Mouse (Mus musculus) intestine, embryonic 16.5 days (tissue): ENCODE measurements at regions not wholly inside any gene's neighbourhood (a gene's known extent, or its start where the extent isn't known, plus 50 kb on each side); places are given as distances from the start of the nearest gene placed in this dataset.
"Not testable (repeated sequence)": the region's sequence is repeated elsewhere in the genome, so short reads cannot be mapped to it uniquely, and the experiment has no call there.

Experiments used
- ATAC-seq: fragments of 200-750 bp; cut with Nextera tagmentation; 2 replicates; pipeline ENCODE4 v1.8.0; 2017; ENCODE audit warnings: moderate TSS enrichment, moderate library complexity
- H3K27ac ChIP-seq: fragments of 300-500 bp; sonication (generic); 2 replicates; pipeline ENCODE4 v1.5.1; 2014; ENCODE audit warnings: mild to moderate bottlenecking, low read length
- H3K27me3 ChIP-seq: fragments of 300-500 bp; sonication (generic); replicated peaks from 2 replicates; pipeline ENCODE4 v1.6.1; 2014; ENCODE audit warnings: low read length, control low read depth, mixed read lengths; ENCODE audit not compliant: control insufficient read depth, insufficient read depth
- H3K36me3 ChIP-seq: fragments of 300-500 bp; sonication (generic); 2 replicates; pipeline ENCODE4 v1.6.1; 2014; ENCODE audit warnings: low read length, control low read depth; ENCODE audit not compliant: control insufficient read depth, insufficient read depth
- H3K4me1 ChIP-seq: fragments of 300-500 bp; sonication (generic); 2 replicates; pipeline ENCODE4 v1.6.1; 2014; ENCODE audit warnings: low read length, control low read depth, mixed read lengths; ENCODE audit not compliant: control insufficient read depth, insufficient read depth
- H3K4me2 ChIP-seq: fragments of 300-500 bp; sonication (generic); 2 replicates; pipeline ENCODE4 v1.6.1; 2014; ENCODE audit warnings: low read depth, low read length, control low read depth
- H3K4me3 ChIP-seq: fragments of 300-500 bp; sonication (generic); 2 replicates; pipeline ENCODE4 v1.5.1; 2014; ENCODE audit warnings: mild to moderate bottlenecking, low read length
- H3K9ac ChIP-seq: fragments of 300-500 bp; sonication (generic); 2 replicates; pipeline ENCODE4 v1.6.1; 2014; ENCODE audit warnings: low read depth, low read length
- H3K9me3 ChIP-seq: fragments of 300-500 bp; sonication (generic); 2 replicates; pipeline ENCODE4 v1.6.1; 2016; ENCODE audit warnings: low read length, control low read depth; ENCODE audit not compliant: control insufficient read depth
- WGBS: fragments of 180-500 bp; shearing (Covaris S2); extraction: QIAGEN DNeasy Blood & Tissue Kit; methylation state at CpG from one replicate; pipeline ENCODE4 v1.1.7; 2014; 5-methylcytosine and 5-hydroxymethylcytosine counted together

- Histone ChIP-seq H3K9me3 (no peaks in the 10 kb centered on the region), H3K9ac (no peak overlapping the region), H3K27me3 (no peaks in the 10 kb centered on the region), H3K4me3 (no peak overlapping the region), H3K36me3 (no peaks in the 10 kb centered on the region), H3K4me1 (no peaks in the 10 kb centered on the region), H3K4me2 (no peak overlapping the region), H3K27ac (no peak overlapping the region)
- 49% methylated on average over 5 of the region's 5 CpGs for WGBS
- ATAC-seq = no peak; the same call in 1 of the 2 replicates
Observed at GRCm38 (mm10) chr6:140221653-140222272, 180.5 kb upstream of the Plcz1 start.

- Histone ChIP-seq H3K27me3 (no peaks in the 10 kb centered on the region), H3K9ac (no peak overlapping the region), H3K4me3 (no peak overlapping the region), H3K36me3 (no peaks in the 10 kb centered on the region), H3K4me2 (no peak overlapping the region), H3K4me1 (no peaks in the 10 kb centered on the region), H3K27ac (no peak overlapping the region), H3K9me3 (no peaks in the 10 kb centered on the region)
- WGBS = 88% methylated on average over 10 of the region's 10 CpGs
- ATAC-seq = no peak
Observed at GRCm38 (mm10) chr6:140218789-140219188, 177.5 kb upstream of the Plcz1 start.

DNA sequence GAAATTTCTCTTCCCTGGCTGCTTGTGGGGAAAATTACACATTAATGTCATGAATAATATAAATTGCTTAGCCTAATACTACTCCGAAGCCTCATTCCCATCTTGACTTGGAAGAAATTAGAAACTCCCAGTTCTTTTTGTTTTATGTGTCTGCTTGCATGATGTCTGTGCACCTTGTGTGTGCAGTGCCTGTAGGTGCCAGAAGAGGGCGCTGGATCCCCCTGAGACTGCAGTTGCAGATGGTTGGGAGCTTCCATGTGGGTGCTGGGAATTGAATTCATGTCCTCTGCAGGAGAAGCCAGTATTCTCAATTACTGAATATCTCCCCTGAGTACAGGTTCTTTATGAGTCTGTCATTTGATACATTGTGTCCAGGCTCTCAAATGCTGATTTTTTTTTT is 171.1 kb upstream of the Plcz1 start:
- WGBS = 70% methylated on average over 2 of the region's 2 CpGs
- H3K9ac ChIP-seq = no peak overlapping the region
- no peaks in the 10 kb centered on the region for H3K9me3 ChIP-seq
- H3K27me3 ChIP-seq = no peaks in the 10 kb centered on the region
- H3K4me1 ChIP-seq = no peaks in the 10 kb centered on the region
- no peak for ATAC-seq
- H3K36me3 ChIP-seq = no peaks in the 10 kb centered on the region
- no peak overlapping the region for H3K4me2 ChIP-seq
- no peak overlapping the region for H3K4me3 ChIP-seq
- no peak overlapping the region for H3K27ac ChIP-seq

DNA sequence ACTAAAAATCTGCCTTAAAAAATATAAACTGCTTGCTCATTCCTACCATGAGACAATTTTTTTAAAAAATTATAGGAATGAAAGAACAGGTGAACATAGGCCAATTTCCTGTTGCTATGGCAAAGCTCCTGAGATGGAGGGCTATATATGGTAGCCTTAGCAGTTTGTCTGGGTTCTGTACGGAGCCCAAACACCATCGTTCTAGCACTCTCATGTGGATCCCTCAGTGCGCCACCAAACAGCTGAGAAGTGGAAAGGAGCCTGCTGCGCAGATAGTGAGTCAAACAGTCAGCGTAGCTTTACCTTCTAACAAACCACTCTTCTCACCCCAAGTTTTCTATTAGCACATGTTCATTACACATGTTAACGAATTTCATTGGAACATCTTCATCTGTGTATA is 168.9 kb upstream of the Plcz1 start:
- Histone ChIP-seq H3K27me3 (no peaks in the 10 kb centered on the region), H3K4me1 (no peaks in the 10 kb centered on the region), H3K27ac (no peak overlapping the region), H3K9me3 (no peaks in the 10 kb centered on the region), H3K9ac (no peak overlapping the region), H3K4me3 (no peak overlapping the region), H3K36me3 (no peaks in the 10 kb centered on the region), H3K4me2 (no peak overlapping the region)
- 92% methylated on average over 6 of the region's 6 CpGs for WGBS
- no peak for ATAC-seq

DNA sequence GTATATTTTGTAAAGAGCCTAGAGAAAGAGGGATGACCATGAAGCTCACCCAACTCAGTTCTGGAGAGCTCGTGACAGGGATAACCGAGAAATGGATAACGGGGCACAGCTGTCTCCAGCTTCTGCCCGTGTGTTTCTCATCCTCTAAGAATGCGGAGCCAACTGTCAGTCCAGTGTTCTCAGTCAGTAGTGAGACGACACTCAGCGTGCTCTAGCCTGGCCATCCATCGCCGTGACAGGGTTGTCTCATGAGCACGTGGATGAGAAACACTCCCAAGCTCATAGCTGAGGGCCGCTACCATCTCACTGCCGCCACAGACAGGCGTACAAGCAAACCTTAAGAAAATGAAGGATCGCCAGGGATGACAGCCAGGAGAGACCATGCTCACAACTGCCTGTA is 167.8 kb upstream of the Plcz1 start:
- Histone ChIP-seq H3K4me1 (no peaks in the 10 kb centered on the region), H3K36me3 (no peaks in the 10 kb centered on the region), H3K27ac (no peak overlapping the region), H3K27me3 (no peaks in the 10 kb centered on the region), H3K9me3 (no peaks in the 10 kb centered on the region), H3K4me3 (no peak overlapping the region), H3K9ac (no peak overlapping the region), H3K4me2 (no peak overlapping the region)
- ATAC-seq = no peak
- 60% methylated on average over 14 of the region's 14 CpGs for WGBS

DNA sequence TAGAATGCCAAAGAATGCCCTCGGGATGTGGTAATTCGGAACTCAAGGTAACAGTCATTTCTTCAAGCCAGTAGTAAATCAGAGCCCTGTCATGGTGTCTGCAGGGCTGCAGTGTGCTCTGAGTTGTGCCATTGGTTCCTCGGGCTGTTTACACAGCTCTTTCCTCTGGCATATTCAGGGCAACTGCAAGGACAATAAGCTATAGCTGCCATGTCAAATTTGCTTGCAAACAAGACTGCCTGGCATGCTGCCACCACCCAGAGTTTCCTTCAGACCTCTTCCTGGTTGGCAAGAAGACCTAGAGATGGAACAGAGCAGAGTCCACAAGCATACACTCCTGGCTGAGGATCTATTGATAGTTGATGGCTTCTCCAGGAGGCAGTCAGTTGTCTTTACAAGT is 167.1 kb upstream of the Plcz1 start:
- no peak for ATAC-seq
- WGBS = 84% methylated on average over 3 of the region's 3 CpGs

GRCm38 (mm10) chr6:140206676-140207075 is 165.4 kb upstream of the Plcz1 start:
- WGBS = 91% methylated on average over 11 of the region's 11 CpGs
- not testable (repeated sequence) for H3K4me3 ChIP-seq, H3K36me3 ChIP-seq, H3K27me3 ChIP-seq, H3K9ac ChIP-seq, H3K4me1 ChIP-seq, H3K9me3 ChIP-seq, H3K27ac ChIP-seq, H3K4me2 ChIP-seq, ATAC-seq

More for the DNA sequence above, 167.1 kb upstream of the Plcz1 start:
- Histone ChIP-seq H3K27me3 (no peaks in the 10 kb centered on the region), H3K4me1 (no peaks in the 10 kb centered on the region), H3K9ac (no peak overlapping the region), H3K36me3 (no peaks in the 10 kb centered on the region), H3K9me3 (no peaks in the 10 kb centered on the region), H3K27ac (no peak overlapping the region), H3K4me3 (no peak overlapping the region), H3K4me2 (no peak overlapping the region)

- no peaks in the 10 kb centered on the region for H3K27me3 ChIP-seq
- H3K9me3 ChIP-seq = no peaks in the 10 kb centered on the region
- no peaks in the 10 kb centered on the region for H3K36me3 ChIP-seq
- WGBS = 77% methylated on average over 1 of the region's 1 CpGs
- 0 out of 2 replicates have a peak, but pooled peaks cover 2% of the 10 kb centered on the region for H3K4me1 ChIP-seq
- no peak overlapping the region for H3K4me2 ChIP-seq
- no peak overlapping the region for H3K27ac ChIP-seq
- ATAC-seq = no peak
- H3K9ac ChIP-seq = no peak overlapping the region
- H3K4me3 ChIP-seq = no peak overlapping the region
Observed at GRCm38 (mm10) chr6:140201356-140201755, 160.1 kb upstream of the Plcz1 start.

DNA sequence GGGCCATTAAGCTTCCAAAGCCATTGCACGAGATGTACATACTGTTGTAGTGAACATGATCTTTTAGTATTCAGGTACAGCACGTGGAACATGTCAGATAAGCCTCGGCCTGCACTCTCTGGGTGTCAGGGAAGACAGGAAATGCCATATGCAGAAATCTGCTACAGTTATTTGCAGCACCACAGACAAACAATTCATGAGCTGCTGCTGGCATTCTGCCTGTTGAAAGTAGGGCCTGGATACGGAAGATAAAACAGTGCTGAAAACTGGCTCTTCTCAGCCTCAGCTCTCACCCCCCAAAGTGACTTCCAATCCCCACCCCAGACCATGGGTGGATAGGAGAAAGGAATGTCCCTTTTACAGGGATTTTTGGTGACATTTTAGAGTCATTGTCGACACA is 159.1 kb upstream of the Plcz1 start:
- Histone ChIP-seq H3K27ac (no peak overlapping the region), H3K4me1 (0 out of 2 replicates have a peak, but pooled peaks cover 2% of the 10 kb centered on the region), H3K9me3 (no peaks in the 10 kb centered on the region), H3K4me2 (no peak overlapping the region), H3K36me3 (no peaks in the 10 kb centered on the region), H3K27me3 (no peaks in the 10 kb centered on the region), H3K9ac (no peak overlapping the region), H3K4me3 (no peak overlapping the region)
- no peak for ATAC-seq
- WGBS = 58% methylated on average over 5 of the region's 5 CpGs

- H3K27me3 ChIP-seq = no peaks in the 10 kb centered on the region
- no peaks in the 10 kb centered on the region for H3K36me3 ChIP-seq
- no peak overlapping the region for H3K27ac ChIP-seq
- no peak overlapping the region for H3K9ac ChIP-seq
- H3K4me3 ChIP-seq = no peak overlapping the region
- H3K9me3 ChIP-seq = no peaks in the 10 kb centered on the region
- H3K4me1 ChIP-seq = peaks cover 9% of the 10 kb centered on the region
- no peak overlapping the region for H3K4me2 ChIP-seq
- WGBS = 74% methylated on average over 6 of the region's 6 CpGs
- no peak for ATAC-seq
Observed at GRCm38 (mm10) chr6:140198036-140198435, 156.8 kb upstream of the Plcz1 start.
